Mouse (Mus musculus) midbrain, embryonic 16.5 days (tissue): Measurements from ENCODE around the gene Psmd4. TPM values are rescaled to one million over a fixed set of nuclear protein-coding genes. Genes with fewer than 3 reads are reported as not detected.
A peak's percentile ranks its signal among the peaks of the same experiment; 100 is the strongest.
"Not testable (repeated sequence)": the region's sequence is repeated elsewhere in the genome, so short reads cannot be mapped to it uniquely, and the experiment has no call there.

Source experiments
- ATAC-seq: fragments of 200-750 bp; cut with Nextera tagmentation; 2 replicates; pipeline ENCODE4 v1.8.0; 2017; ENCODE audit warnings: moderate TSS enrichment
- H3K27ac ChIP-seq: fragments of 300-500 bp; sonication (generic); 2 replicates; pipeline ENCODE4 v1.5.1; 2014; ENCODE audit warnings: mild to moderate bottlenecking, low read length, mixed read lengths
- H3K27me3 ChIP-seq: fragments of 300-500 bp; sonication (generic); 2 replicates; pipeline ENCODE4 v1.6.1; 2014; ENCODE audit warnings: low read depth, low read length, mixed read lengths; ENCODE audit not compliant: control insufficient read depth, insufficient read depth
- H3K36me3 ChIP-seq: fragments of 300-500 bp; sonication (generic); 2 replicates; pipeline ENCODE4 v1.6.1; 2014; ENCODE audit warnings: mild to moderate bottlenecking, low read length, moderate library complexity, mixed read lengths; ENCODE audit not compliant: control insufficient read depth, insufficient read depth
- H3K4me1 ChIP-seq: fragments of 300-500 bp; sonication (generic); 2 replicates; pipeline ENCODE4 v1.6.1; 2014; ENCODE audit warnings: mild to moderate bottlenecking, low read length, mixed read lengths; ENCODE audit not compliant: control insufficient read depth, insufficient read depth
- H3K4me2 ChIP-seq: fragments of 300-500 bp; sonication (generic); 2 replicates; pipeline ENCODE4 v1.6.1; 2014; ENCODE audit warnings: mild to moderate bottlenecking, low read length, mixed read lengths
- H3K4me3 ChIP-seq: fragments of 300-500 bp; sonication (generic); 2 replicates; pipeline ENCODE4 v1.5.1; 2014; ENCODE audit warnings: low read depth, mild to moderate bottlenecking, low read length, moderate library complexity, mixed read lengths
- H3K9ac ChIP-seq: fragments of 300-500 bp; sonication (generic); 2 replicates; pipeline ENCODE4 v1.6.1; 2014; ENCODE audit warnings: low read depth, low read length, mixed read lengths
- H3K9me3 ChIP-seq: fragments of 300-500 bp; sonication (generic); replicated peaks from 2 replicates; pipeline ENCODE4 v1.6.1; 2014; ENCODE audit warnings: mild to moderate bottlenecking, low read length, mixed read lengths; ENCODE audit not compliant: control insufficient read depth, poor library complexity, severe bottlenecking
- WGBS: fragments of 180-500 bp; shearing (Covaris S2); extraction: QIAGEN DNeasy Blood & Tissue Kit; methylation state at CpG from one replicate; pipeline ENCODE4 v1.1.7; 2014; 5-methylcytosine and 5-hydroxymethylcytosine counted together
- polyA plus RNA-seq: library from polyadenylated mRNA; unstranded; fragments of >200 nt; fragmentation: Nextera tagmentation; extraction: Ambion mirVana; gene quantifications from 2 replicates; pipeline ENCODE4 v1.2.1, GENCODE M21; 2015

The Psmd4 gene
- polyA plus RNA-seq, 1 experiment from 2014 or later: 253 TPM

- not testable (repeated sequence) for H3K9ac ChIP-seq, H3K4me3 ChIP-seq, H3K27me3 ChIP-seq, H3K9me3 ChIP-seq, H3K27ac ChIP-seq, ATAC-seq, H3K4me1 ChIP-seq, H3K4me2 ChIP-seq
- peaks cover 32% of the 10 kb centered on the region for H3K36me3 ChIP-seq
- WGBS: 73% methylated on average over 3 of the region's 3 CpGs
Measured at GRCm38 (mm10) chr3:95029291-95029827, 13.1 kb downstream of the Psmd4 start.

GRCm38 (mm10) chr3:95028603-95029002, 13.8 kb downstream of the Psmd4 start:
- Histone ChIP-seq H3K4me1 (no peaks in the 10 kb centered on the region), H3K9ac (no peak overlapping the region), H3K4me2 (no peak overlapping the region), H3K9me3 (no peaks in the 10 kb centered on the region), H3K27ac (no peak overlapping the region), H3K27me3 (no peaks in the 10 kb centered on the region), H3K36me3 (peaks cover 24% of the 10 kb centered on the region), H3K4me3 (no peak overlapping the region)
- ATAC-seq: no peak
- WGBS: 94% methylated on average over 3 of the region's 3 CpGs

GRCm38 (mm10) chr3:95027701-95028100, 14.7 kb downstream of the Psmd4 start:
- H3K9me3 ChIP-seq: no peaks in the 10 kb centered on the region
- H3K27ac ChIP-seq: no peak overlapping the region
- no peak for ATAC-seq
- H3K9ac ChIP-seq: no peak overlapping the region
- 68% methylated on average over 5 of the region's 5 CpGs for WGBS
- no peak overlapping the region for H3K4me2 ChIP-seq
- H3K4me1 ChIP-seq: no peaks in the 10 kb centered on the region
- peaks cover 16% of the 10 kb centered on the region for H3K36me3 ChIP-seq
- no peaks in the 10 kb centered on the region for H3K27me3 ChIP-seq
- H3K4me3 ChIP-seq: no peak overlapping the region

- H3K27me3 ChIP-seq: no peaks in the 10 kb centered on the region
- H3K4me2 ChIP-seq: no peak overlapping the region
- peaks cover 12% of the 10 kb centered on the region for H3K36me3 ChIP-seq
- H3K4me3 ChIP-seq: no peak overlapping the region
- H3K4me1 ChIP-seq: no peaks in the 10 kb centered on the region
- ATAC-seq: no peak
- WGBS: 53% methylated on average over 5 of the region's 5 CpGs
- H3K9me3 ChIP-seq: no peaks in the 10 kb centered on the region
- H3K9ac ChIP-seq: no peak overlapping the region
- no peak overlapping the region for H3K27ac ChIP-seq
Measured at GRCm38 (mm10) chr3:95027057-95027645, 15.3 kb downstream of the Psmd4 start.

- Histone ChIP-seq H3K9me3 (no peaks in the 10 kb centered on the region), H3K4me2 (no peak overlapping the region), H3K27me3 (no peaks in the 10 kb centered on the region), H3K27ac (no peak overlapping the region), H3K36me3 (no peaks in the 10 kb centered on the region), H3K4me3 (no peak overlapping the region), H3K4me1 (no peaks in the 10 kb centered on the region), H3K9ac (no peak overlapping the region)
- ATAC-seq: no peak
- 51% methylated on average over 5 of the region's 5 CpGs for WGBS
Measured at GRCm38 (mm10) chr3:95025202-95025601, 17.2 kb downstream of the Psmd4 start.

- ATAC-seq: no peak
- WGBS: 31% methylated on average over 11 of the region's 11 CpGs
Measured at GRCm38 (mm10) chr3:95024551-95024950, 17.9 kb downstream of the Psmd4 start.

GRCm38 (mm10) chr3:95020956-95021355, 21.5 kb downstream of the Psmd4 start:
- ATAC-seq, H3K4me1 ChIP-seq, H3K4me3 ChIP-seq, H3K36me3 ChIP-seq, H3K4me2 ChIP-seq, H3K27me3 ChIP-seq, H3K27ac ChIP-seq, H3K9ac ChIP-seq, H3K9me3 ChIP-seq: not testable (repeated sequence)
- WGBS: 97% methylated on average over 5 of the region's 5 CpGs

More at GRCm38 (mm10) chr3:95024551-95024950, 17.9 kb downstream of the Psmd4 start:
- H3K9ac ChIP-seq: no peak overlapping the region
- H3K4me2 ChIP-seq: no peak overlapping the region
- H3K4me3 ChIP-seq: no peak overlapping the region
- H3K9me3 ChIP-seq: no peaks in the 10 kb centered on the region
- H3K27ac ChIP-seq: no peak overlapping the region
- H3K36me3 ChIP-seq: no peaks in the 10 kb centered on the region
- H3K27me3 ChIP-seq: no peaks in the 10 kb centered on the region
- H3K4me1 ChIP-seq: no peaks in the 10 kb centered on the region

- Histone ChIP-seq H3K4me3 (no peak overlapping the region), H3K9ac (no peak overlapping the region), H3K36me3 (no peaks in the 10 kb centered on the region), H3K27me3 (no peaks in the 10 kb centered on the region), H3K9me3 (no peaks in the 10 kb centered on the region), H3K4me2 (no peak overlapping the region), H3K4me1 (peaks cover 14% of the 10 kb centered on the region), H3K27ac (no peak overlapping the region)
- 83% methylated on average over 2 of the region's 2 CpGs for WGBS
- ATAC-seq: no peak
Measured at GRCm38 (mm10) chr3:95018741-95019140, 23.7 kb downstream of the Psmd4 start.

- H3K4me3 ChIP-seq: peak overlapping the region; percentile 86
- H3K9me3 ChIP-seq: no peaks in the 10 kb centered on the region
- peaks cover 21% of the 10 kb centered on the region for H3K4me1 ChIP-seq
- ATAC-seq: 0 out of 2 replicates have a peak, but pooled peaks have one; percentile 1
- H3K27ac ChIP-seq: peak overlapping the region; percentile 97
- H3K4me2 ChIP-seq: peak overlapping the region; percentile 75
- H3K27me3 ChIP-seq: no peaks in the 10 kb centered on the region
- H3K36me3 ChIP-seq: peaks cover 6% of the 10 kb centered on the region
- WGBS: 5% methylated on average over 21 of the region's 21 CpGs
- H3K9ac ChIP-seq: peak overlapping the region; percentile 72
Measured at GRCm38 (mm10) chr3:95016532-95017056, 25.8 kb downstream of the Psmd4 start.
